Mouse (Mus musculus): ENCODE data around the gene Cenps.

Cenps gene

DNA sequence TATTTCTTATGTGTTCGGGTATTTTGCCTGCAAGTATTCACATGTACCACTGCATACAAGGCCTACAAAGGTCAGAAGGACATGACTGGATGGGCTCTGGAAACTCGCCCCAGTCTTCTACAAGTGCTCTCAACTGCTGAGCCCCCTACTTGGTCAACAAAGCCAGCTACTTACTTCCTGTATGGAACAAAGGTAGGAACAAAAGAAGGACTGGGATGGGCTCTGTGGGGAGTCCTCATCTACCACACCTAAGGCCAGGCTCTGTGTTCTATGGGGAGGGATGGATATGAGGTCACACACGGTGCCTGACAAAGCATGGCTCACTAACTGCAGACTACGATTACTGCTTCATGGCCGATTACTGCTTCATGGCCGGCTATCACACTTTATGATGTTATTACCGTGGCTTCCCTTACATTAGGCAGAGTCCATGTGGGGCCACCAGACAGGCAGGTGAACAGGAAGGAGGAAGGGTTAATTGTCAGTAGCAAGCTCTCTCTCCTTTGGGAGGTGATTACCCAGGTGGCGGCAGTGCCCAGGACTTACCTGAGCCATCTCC lies 20.1 kb upstream of the Cenps start:
- DNase-seq (ENCODE audit: extremely low read depth, low read depth): no peak

GRCm38 (mm10) chr4:149155711-149156110 lies 18.3 kb upstream of the Cenps start:
- DNase-seq (ENCODE audit: extremely low read depth, low read depth): no peak

DNA sequence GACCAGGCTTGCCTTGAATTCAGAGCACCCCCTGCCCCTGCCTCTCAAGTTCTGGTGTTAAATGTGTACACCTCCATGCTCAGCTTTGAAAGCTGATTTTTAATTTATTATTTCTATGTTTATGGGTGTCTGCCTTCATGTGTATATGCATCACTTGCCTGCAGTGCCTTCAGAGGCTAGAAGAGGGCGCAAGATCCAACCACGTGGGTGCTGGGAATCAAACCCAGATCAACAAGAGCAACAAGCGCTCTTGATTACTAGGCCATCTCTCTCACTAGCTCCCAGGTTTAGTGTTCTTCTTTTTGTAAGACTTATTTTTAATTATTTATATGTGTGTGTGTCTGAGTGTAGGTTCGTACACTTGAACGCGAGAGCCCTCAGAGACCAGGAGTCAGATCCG lies 17.4 kb upstream of the Cenps start:
- no peak for DNase-seq (ENCODE audit: extremely low read depth, low read depth)

DNA sequence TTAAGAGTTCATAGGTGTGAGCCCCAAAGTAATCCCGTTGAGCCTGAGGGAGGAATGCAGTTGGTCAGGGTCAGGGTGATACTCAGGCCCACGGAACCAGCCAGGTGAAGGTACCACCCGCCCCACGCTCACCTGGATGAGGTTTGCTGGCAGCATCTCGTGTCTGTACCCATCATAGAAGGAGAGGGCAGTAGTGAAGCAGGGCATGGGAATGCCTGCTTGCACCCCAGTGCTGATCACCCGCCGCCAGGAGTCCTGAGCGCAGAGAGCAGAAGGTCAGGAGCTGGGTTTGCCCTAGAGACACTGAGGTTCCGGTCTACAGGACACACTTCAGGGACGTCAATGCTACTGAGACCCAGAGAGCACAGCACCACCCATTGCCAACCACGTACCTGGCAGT lies 13.3 kb upstream of the Cenps start:
- DNase-seq (ENCODE audit: extremely low read depth, low read depth): no peak

GRCm38 (mm10) chr4:149150256-149150655 lies 12.8 kb upstream of the Cenps start:
- no peak for DNase-seq (ENCODE audit: extremely low read depth, low read depth)

- no peak for DNase-seq (ENCODE audit: extremely low read depth, low read depth)
Measured at GRCm38 (mm10) chr4:149149611-149150010, 12.2 kb upstream of the Cenps start.

- DNase-seq (ENCODE audit: extremely low read depth, low read depth): no peak
Measured at GRCm38 (mm10) chr4:149149196-149149595, 11.8 kb upstream of the Cenps start.

DNA sequence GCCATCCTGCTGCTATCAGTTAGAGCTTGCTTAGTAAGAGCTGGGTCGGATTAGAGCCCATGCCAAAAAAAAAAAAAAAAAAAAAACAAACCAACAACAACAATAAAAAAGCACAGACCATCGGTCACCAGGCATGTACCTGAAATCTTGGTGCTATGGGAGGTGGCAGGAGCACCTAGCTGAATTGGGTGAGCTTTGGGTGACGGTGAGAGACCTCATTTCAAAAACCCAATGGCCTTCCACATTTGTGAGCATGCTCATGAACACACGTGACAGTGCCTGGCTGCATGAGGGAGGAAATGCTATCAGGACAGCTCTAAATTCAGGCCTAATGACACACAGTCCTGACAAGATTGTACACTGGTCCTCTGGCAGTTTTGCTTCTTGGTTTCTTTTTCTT lies 10.7 kb upstream of the Cenps start:
- DNase-seq (ENCODE audit: extremely low read depth, low read depth): no peak

GRCm38 (mm10) chr4:149147528-149147927 lies 10.1 kb upstream of the Cenps start:
- DNase-seq (ENCODE audit: extremely low read depth, low read depth): no peak

- DNase-seq (ENCODE audit: extremely low read depth, low read depth): no peak
Measured at GRCm38 (mm10) chr4:149145151-149145550, 7.7 kb upstream of the Cenps start.

DNA sequence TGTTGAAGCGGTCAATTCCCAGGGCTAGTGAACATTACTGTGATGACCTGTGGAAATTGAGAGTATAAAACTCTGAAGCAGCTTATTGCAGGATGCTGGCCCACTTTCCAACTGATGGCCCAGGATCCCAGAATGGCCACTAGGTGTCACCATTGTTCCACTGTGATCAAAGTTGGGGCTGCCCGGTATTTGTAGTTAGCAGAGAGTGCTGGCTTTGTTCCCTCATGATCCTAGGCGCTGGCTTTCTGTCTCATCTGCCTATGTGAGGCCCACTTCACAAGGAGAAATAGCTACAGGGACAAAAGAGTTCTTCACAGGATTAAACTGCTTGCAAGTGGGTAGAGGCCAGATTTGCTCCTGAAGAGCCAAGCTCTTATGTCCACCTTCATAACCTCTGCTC lies 7.0 kb upstream of the Cenps start:
- peak; percentile 60 for DNase-seq (ENCODE audit: extremely low read depth, low read depth)

DNA sequence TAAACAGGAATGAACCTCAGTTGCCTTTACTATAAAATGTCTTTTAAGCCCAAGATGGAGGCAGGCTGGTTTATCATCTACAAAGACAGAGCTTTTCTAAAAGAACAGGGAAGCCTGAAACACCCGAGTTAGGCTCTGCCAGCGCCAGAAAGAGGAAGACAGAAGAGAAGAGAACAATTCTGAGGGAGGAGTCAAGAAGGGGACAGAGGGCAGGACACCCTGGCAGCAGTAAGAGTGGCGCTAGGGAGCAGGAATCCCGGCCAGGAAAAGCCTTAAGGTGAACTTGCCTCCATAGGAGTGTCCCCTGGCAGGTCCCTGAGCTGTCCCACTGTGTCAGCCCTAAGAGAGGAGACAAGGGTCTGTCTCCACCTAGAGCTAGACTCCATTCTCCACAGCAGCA lies 6.2 kb upstream of the Cenps start:
- peak; percentile 37 for DNase-seq (ENCODE audit: extremely low read depth, low read depth)

DNA sequence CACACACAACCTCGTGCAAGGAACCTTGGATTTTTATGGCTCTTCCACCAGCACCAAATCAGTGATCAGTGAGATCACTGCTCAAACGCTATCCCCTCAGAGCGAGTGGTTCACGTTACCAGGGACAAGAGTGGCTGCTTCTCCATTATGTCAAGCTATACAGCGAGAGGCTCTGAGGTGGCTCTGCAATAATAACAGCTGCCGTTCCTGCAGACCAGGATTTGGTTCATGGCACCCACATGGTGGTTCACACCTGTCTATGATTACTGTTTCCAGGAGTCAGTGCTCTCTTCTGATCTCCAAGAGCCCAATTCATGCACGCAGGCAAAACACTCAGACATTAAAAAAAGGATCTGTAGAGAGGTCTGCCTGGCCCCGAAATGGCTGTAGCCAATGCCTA lies 1.1 kb upstream of the Cenps start:
- no peak for DNase-seq (ENCODE audit: extremely low read depth, low read depth)

DNA sequence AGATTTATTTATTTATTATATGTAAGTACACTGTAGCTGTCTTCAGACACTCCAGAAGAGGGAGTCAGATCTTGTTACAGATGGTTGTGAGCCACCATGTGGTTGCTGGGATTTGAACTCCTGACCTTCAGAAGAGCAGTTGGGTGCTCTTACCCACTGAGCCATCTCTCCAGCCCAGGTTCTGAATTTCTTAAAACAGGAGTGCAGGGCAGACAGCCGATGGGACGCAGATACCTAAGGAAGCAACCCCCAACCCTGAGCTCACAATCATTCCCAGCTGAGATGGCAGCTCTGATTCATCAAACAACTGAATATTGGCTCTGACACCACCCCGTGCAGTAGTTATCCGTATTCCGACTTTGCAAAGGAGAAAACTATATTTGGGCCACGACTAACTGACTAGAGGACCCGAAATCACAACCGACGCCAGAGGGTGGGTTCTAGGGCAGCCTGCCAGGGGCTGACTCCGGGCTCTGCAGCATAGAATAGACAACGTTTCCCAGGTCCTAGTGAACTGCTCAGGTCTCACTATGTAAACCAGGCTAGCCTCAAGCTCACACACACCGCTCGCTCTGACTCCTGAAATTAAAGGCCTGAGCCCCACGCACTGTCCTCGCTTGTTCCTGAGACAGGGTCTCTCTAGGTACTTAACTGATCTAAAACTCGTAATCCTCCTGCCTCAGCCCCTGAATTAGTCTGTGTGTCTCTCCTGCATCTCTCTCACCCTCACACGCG lies 1.1 kb downstream of the Cenps start:
- DNase-seq (ENCODE audit: extremely low read depth, low read depth): no peak

DNA sequence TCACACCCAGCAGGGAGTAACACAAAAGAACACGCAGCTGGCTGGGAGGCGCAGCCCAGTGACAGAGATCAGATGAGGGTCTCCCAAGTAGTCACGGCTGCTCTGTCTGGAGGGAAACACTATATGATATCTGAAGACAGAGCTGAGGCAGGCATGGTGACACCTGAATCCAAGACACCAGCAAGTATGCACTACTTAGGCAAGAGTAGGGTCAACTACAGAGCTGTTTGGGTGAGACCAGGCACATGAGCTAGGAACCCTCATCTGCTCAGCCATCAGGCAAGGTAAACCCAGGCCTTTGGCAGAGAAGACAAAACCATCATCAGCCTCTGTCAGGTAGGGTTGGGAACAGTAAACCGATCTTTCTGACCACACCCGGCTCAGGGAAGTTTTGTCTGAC lies 4.0 kb downstream of the Cenps start:
- DNase-seq (ENCODE audit: extremely low read depth, low read depth): no peak

GRCm38 (mm10) chr4:149131789-149132565 lies 5.5 kb downstream of the Cenps start:
- DNase-seq (ENCODE audit: extremely low read depth, low read depth): no peak

DNA sequence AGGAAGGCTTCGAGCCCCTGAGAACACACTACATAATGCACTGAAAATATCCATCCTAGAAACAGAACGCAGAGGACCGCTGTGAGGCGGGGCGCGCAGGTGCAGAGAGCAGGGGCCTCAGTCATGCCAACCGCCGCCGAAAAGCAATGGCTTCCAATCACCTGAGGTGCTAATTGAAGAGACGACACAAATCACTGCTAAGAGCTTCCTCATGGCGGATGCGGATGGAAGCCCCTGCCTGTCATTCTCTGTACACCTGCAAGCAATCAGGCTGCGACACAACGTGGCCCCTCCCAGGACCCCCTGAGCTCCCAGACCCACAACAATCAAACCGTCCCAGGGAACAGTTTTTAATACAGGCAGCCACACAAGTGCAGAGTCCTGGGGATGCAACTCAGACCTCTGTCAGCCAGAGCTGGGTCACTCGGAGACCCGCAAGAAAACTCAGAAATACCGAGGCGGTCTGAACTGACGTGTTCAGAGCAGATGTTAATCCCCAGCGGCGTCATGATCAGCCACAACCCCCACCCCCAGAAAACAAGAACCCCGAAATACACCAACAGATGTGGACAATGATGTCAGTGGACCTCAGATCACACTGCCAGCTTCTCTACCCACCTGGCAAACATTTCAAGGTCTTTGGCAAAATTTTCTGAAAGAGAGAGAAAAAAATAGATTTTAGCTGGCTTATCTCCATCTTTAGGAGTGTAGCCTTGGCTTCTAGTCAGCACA lies 6.2 kb downstream of the Cenps start:
- DNase-seq (ENCODE audit: extremely low read depth, low read depth): no peak

- DNase-seq (ENCODE audit: extremely low read depth, low read depth): no peak
Measured at GRCm38 (mm10) chr4:149128467-149128866, 9.0 kb downstream of the Cenps start.

GRCm38 (mm10) chr4:149126663-149127062 lies 10.8 kb downstream of the Cenps start, which contains the start of gene Cort:
Gene Cort, minus strand, starts transcription at chr4:149126763.
- no peak for DNase-seq (ENCODE audit: extremely low read depth, low read depth)

GRCm38 (mm10) chr4:149126115-149126509 lies 11.3 kb downstream of the Cenps start:
- DNase-seq (ENCODE audit: extremely low read depth, low read depth): no peak

DNA sequence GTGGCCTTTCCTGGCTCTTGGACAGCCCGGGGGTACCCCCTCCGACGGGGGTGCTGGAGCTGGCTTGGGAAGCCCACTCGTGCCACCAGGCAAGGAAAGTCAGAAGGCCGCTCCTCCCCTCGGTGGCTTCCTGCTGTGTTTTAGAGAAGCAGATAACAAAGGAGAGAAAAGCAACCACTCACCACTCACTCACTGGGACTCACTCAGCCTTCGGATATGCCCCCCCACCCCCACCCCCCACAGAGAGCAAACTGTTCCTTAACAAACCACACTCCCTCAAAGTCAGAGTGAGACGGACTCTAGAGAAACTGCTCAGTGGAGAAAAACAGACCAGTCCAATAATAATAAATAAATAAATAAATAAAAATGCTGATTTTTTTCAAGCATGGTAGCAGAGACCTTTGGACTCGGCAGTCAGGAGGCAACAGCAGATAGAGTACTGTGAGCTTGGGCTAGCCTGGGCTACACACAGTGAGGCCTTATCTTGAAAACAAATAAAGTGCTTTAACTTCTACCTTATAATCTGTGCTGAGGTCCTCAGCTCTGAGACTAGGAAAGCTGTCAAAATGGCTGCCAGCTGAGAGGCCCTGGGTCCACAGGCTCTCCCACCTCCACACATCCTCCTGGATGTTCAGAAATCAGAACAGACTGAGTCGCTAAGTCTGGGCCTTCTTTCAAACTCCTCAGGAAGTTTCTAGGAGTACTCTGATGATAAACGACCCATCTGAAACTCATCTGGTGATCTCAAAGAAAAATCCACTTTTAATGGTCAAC lies 11.9 kb downstream of the Cenps start:
- DNase-seq (ENCODE audit: extremely low read depth, low read depth): no peak

Data from MEL-GATA-1-ER (cell line).